Mouse (Mus musculus): ENCODE results near the gene Pmpcb. TPM values are rescaled to one million over a fixed set of nuclear protein-coding genes. Genes with fewer than 3 reads are reported as not detected.
"Not testable (repeated sequence)": the region's sequence is repeated elsewhere in the genome, so short reads cannot be mapped to it uniquely, and the experiment has no call there.

Gene Pmpcb
- 10 to 100 TPM; 68.0 to 71.4 TPM for total RNA-seq (2021)

DNA sequence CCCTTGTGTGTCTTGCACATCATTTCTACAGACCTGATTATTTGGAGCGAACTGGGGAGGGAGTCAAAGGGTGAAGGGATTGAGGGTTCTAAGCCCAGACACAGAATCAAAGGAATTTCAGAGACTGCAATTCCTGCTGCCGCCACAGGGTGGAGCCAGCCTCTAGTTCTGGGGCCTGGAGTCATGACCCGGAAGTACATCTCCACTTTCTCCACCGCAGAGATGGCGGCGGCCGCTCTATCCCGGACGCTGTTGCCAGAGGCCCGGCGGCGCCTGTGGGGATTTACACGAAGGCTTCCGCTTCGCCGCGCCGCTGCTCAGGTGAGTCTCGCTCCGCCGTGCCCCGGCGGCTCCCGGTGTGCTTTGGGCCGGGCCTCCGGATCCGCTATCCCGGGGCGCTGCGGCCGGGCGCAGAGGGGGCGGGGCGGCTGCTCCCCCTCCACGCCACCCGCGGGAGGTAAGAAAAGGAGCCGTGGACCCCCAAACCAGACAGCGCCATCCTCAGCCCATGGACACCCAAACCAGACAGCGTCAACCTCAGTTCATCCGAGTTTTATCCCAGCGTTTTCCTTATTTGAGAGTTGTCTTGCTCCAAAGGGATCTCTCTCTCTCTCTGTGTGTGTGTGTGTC is at the start of gene Pmpcb:
Gene Pmpcb, plus strand, starts transcription at position 186 of the 630 bp plus-strand sequence.
- peak; percentile 89 to 91 for DNase-seq (ENCODE audit: low spot score in 2 of 2)
- intact Hi-C loops (cut with DNase I), result loop anchor here (1.0 to 10.0 kb wide), 5 partner anchors 50 to 780 kb away; partner anchors contain the start of genes Dnajc2 and Psmc2

DNA sequence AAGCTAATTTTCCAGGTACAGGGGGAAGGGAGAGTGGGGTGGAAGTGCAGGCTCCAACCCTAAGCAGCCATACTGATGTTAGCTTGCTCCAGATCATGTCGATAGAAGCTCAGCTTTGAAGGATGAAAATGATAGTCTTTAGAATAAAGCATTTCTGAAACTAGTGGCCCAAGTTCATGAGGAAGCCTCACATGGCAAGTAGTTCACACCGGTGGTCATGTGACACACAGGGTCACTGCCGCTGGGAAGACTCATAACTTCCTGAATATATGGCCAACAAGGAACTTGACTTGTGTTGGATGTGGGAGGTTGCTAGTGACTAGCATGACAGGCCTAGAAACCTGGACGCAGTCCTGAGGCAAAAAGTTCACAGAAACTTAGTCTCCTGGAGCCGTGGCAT is 44.7 kb upstream of the Pmpcb start:
- no peak for DNase-seq (ENCODE audit: low spot score in 2 of 2)
- intact Hi-C loops (cut with DNase I), result no loop called here

DNA sequence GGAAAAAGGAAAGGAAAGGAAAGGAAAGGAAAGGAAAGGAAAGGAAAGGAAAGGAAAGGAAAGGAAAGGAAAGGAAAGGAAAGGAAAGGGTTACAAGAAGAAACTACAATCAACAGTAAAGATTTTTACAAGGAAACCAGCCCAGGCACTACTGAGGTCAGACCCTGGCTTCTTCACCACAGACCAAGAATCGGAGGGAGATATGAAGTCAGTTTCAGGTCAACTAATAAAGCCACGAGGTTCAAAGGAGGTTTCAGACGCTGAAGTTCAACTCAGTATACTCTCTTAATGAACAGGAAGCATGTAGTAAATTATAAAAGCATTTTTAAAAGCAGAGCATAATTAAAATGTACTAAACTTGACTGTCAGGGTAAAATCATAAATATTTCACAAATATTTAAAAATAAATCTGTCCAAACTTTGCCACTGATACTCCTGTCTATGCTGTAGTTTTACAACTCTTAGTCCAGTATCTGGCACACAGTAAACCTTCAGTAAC is 43.5 kb upstream of the Pmpcb start:
- intact Hi-C loops (cut with DNase I), result no loop called here
- no peak for DNase-seq (ENCODE audit: low spot score in 2 of 2)

DNA sequence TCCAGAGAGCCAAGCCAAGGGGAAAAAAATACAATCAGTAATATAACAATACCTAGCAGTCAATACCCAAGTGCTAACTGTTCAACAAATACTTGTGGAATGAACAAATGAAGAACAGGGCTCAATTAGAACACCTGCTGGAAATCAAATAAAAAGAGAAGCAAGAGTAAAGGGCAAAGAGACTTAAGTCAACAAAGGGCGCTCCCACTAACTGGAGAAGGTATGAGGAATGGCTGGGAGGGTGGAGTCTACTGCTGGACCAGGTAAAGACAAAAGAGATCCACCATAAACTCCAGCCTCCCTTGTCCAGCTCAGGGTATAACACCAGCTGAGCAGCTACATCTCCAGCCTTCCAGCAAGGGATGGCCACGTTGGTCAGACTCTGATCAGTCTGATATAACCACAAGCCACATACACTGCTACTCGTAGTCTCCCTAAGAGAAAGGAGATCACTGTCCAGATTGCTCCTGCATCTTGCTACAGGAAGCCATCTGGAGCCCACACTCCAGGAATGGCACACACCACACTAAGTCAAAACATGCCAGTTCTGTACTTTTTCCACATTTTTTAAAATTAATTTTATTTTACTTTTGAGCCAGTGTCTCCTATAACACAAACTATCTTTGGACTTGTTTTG is 42.0 kb upstream of the Pmpcb start:
- intact Hi-C loops (cut with DNase I), result no loop called here
- DNase-seq (ENCODE audit: low spot score in 2 of 2), result peak in 1 of 2 experiments; percentile 30

DNA sequence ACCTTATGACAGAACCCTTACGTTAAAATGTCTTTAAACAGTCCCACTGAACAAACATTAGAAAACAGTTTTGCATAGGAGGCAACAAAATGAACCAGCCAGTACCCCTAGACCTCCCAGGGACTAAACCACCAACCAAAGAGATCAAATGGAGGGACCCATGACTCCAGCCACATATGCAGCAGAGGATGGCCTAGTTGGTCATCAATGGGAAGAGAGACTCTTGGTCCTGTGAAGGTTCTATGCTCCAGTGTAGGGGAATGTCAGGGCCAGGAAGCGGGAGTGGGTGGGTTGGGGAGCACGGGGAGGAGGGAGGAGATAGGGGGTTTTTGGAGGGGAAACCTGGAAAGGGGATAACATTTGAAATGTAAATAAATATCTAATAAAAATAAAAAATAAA is 37.4 kb upstream of the Pmpcb start:
- intact Hi-C loops (cut with DNase I); DNase-seq (ENCODE audit: low spot score in 2 of 2): not testable (repeated sequence)

GRCm38 (mm10) chr5:21700272-21700821 is 36.6 kb upstream of the Pmpcb start:
- no peak for DNase-seq (ENCODE audit: low spot score in 2 of 2)
- intact Hi-C loops (cut with DNase I), result loop anchor here (2.0 kb wide), 2 partner anchors 32 to 42 kb away; no protein-coding TSS in a partner anchor

DNA sequence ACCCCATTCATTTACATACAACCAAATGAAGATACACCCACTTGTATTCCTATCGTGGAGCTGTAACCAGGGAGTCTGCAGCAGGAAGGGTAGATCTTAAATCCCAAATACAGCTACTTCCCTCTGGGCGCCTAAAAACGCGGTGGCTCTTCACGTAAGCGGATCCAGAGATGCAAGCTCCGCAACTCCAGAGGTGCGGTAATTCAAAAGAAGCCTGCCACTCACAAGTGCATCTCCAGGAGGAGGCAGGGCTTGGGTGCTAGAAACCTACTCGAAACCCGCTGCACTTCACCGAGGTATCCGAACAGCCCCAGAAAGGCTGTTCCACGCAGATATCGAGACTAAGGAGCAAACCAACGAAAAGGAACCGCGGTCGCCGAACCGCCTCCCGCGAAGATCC is 36.0 kb upstream of the Pmpcb start:
- no peak for DNase-seq (ENCODE audit: low spot score in 2 of 2)
- intact Hi-C loops (cut with DNase I), result loop anchor here (2.0 kb wide), 2 partner anchors 32 to 42 kb away; no protein-coding TSS in a partner anchor

DNA sequence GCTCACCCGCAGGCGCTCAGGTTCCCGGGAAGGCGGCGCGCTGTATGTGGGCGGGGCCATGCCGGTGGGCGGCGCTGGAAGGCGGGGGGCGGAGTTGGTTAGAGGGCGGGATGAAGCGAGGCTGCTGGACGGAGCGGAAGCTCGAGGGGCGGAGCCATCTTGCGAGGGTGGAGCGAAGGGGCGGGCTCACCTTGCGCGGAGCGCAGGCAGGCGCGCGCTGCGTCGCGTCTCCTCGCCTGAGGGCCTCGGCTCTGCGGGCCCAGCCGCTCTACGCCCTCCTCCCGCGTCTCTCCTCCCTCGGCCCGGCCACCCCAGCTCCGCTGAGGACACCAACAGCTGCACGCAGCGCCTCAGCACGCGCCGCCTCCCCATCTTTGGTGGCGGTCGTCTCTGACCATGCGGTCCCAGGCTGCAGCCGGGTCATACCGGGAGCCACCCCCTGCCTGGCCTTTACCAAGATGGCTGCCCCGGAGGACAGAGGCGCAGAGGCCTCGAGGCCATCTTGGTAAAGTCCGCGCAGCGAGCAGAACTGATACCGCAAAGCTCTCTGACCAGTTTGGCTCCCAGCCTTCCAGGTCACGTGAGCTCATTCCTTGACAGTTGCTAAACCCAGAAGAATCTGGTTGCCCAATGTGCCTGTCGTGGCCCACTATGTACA is 35.5 kb upstream of the Pmpcb start, which contains the start of gene Napepld:
Gene Napepld, minus strand, starts transcription at position 46 of the 658 bp plus-strand sequence.
- DNase-seq (ENCODE audit: low spot score in 2 of 2), result peak; percentile 95 to 99
- intact Hi-C loops (cut with DNase I), result loop anchor here (2.0 kb wide), 2 partner anchors 31 to 43 kb away; no protein-coding TSS in a partner anchor

DNA sequence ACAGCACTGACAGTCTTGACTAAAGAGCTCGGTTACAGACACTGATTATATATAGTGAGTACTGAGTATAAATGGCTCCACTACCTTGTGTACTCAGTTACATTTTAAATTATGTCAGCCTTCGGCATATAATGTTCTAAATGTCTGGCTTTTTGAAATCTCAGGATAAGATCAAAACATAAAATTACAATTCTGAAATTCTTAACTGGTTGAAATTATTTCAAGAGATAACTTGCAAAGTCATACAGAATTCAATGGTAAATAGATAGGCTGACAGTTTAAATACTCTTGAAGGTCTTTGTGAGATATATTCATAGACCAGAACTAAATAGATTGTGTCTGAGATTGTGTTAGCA is 35.0 kb upstream of the Pmpcb start:
- intact Hi-C loops (cut with DNase I), result no loop called here
- no peak for DNase-seq (ENCODE audit: low spot score in 2 of 2)

DNA sequence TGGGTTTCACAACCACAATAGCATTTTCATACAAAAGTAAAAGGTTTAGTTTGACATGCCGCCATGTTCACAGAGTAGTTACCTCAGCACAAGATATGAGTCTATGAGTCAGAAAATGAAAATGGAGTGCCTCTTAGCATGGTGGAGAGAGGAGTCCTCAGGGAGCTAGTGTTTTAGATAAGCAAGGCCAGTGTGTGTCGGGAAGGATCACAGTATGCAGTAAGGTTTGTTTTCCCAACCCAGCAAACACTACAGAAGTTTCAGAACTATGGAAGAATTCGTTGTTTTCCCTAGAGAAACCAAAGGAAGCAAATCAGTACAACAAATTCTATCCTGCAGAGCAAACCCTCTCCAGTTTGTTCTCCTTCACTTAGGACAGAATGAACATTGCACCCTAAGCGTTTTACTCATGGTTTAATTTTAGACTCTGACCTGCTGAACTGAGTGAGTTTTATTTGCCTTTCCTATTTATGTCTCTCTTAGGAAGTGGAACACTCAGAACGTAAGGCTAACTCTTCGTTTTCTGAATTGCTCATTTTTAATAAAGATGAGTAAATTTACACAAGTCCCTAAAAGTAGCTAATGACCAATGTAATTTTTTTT is 34.0 kb upstream of the Pmpcb start:
- DNase-seq (ENCODE audit: low spot score in 2 of 2), result no peak
- intact Hi-C loops (cut with DNase I), result no loop called here

DNA sequence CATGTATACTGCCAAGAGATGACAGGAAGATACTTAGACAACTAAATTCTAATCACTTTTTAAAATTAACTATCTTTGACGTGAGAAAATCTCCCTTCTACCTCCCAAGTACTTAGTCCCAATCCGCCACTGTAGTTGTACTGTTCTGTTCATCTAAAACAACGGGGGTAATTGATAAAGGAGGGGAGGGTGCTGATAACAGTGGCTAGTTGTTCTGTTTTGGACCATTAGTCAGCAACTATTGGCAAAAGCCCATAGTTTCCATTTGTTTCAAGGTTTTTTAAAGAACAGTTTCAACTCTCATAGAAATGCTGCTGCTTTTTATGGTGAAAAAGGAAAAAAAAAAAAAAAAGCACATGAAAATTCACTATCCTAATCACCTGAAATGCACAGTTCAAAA is 33.2 kb upstream of the Pmpcb start:
- intact Hi-C loops (cut with DNase I), result no loop called here

GRCm38 (mm10) chr5:21706546-21706945 is 30.4 kb upstream of the Pmpcb start:
- intact Hi-C loops (cut with DNase I), result no loop called here
- DNase-seq (ENCODE audit: low spot score in 2 of 2), result no peak

More for the DNA sequence above, 33.2 kb upstream of the Pmpcb start:
- DNase-seq (ENCODE audit: low spot score in 2 of 2), result no peak

- DNase-seq (ENCODE audit: low spot score in 2 of 2); intact Hi-C loops (cut with DNase I): not testable (repeated sequence)
Measured at GRCm38 (mm10) chr5:21708011-21708410, 28.9 kb upstream of the Pmpcb start.

GRCm38 (mm10) chr5:21712127-21712715 is 24.7 kb upstream of the Pmpcb start:
- intact Hi-C loops (cut with DNase I), result no loop called here
- peak in 1 of 2 experiments; percentile 21 for DNase-seq (ENCODE audit: low spot score in 2 of 2)

- no peak for DNase-seq (ENCODE audit: low spot score in 2 of 2)
- intact Hi-C loops (cut with DNase I), result no loop called here
Measured at GRCm38 (mm10) chr5:21714447-21714846, 22.5 kb upstream of the Pmpcb start.

DNA sequence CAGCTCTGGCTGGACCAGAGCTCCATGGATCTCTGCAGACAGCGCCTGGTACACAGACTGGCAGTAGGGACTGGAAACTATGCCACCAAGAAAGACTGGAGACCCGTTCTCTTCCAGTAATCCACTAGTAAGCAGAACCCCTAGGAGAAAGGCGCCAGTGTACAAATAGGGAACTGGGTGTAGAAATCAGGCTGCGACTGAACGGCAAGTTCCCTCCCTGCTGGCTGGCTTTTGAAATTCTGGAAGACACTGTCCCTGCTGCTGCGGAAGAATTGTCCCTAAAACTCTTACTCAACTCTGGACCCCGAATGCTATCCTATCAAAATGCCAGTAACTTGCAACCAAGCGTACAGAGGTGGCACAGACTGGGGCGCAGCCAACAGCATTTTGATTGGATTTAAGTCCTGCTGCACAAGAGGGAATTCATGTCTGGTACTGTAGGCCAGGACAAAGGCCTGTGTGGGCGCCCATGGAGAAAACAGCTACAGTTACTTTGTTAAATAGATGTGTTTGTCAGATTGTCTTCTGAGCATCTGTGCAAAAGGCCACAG is 19.7 kb upstream of the Pmpcb start:
- intact Hi-C loops (cut with DNase I), result no loop called here
- DNase-seq (ENCODE audit: low spot score in 2 of 2), result no peak

GRCm38 (mm10) chr5:21718546-21718945 is 18.4 kb upstream of the Pmpcb start:
- DNase-seq (ENCODE audit: low spot score in 2 of 2), result no peak
- intact Hi-C loops (cut with DNase I), result no loop called here

GRCm38 (mm10) chr5:21719209-21719608 is 17.7 kb upstream of the Pmpcb start:
- intact Hi-C loops (cut with DNase I), result no loop called here
- no peak for DNase-seq (ENCODE audit: low spot score in 2 of 2)

DNA sequence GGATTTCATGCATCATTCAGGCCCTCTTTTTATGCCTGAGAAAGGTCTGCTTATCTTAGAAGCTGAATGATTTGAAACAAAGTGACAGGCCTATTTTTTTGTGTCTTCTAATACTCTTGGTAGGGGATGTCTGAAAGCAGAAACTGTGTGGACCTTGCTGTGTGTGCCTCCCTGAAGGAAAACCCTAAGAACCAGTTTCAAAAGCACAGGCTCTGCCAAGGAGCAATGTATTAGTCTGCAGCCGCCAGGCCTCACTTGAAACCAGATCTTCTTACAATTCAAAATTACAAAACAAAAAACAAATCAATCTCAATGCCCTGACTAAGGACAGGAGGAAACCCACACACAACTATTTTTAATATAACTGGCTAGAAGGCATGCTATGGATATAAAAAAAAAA is 12.5 kb upstream of the Pmpcb start:
- intact Hi-C loops (cut with DNase I), result no loop called here

More for the DNA sequence above, 12.5 kb upstream of the Pmpcb start:
- DNase-seq (ENCODE audit: low spot score in 2 of 2), result peak in 1 of 2 experiments; percentile 16

Measured in left cerebral cortex, postnatal 25 days (tissue).